Mouse (Mus musculus): ENCODE measurements at regions not wholly inside any gene's neighbourhood (a gene's known extent, or its start where the extent isn't known, plus 50 kb on each side); places are given as distances from the start of the nearest gene placed in this dataset.

DNA sequence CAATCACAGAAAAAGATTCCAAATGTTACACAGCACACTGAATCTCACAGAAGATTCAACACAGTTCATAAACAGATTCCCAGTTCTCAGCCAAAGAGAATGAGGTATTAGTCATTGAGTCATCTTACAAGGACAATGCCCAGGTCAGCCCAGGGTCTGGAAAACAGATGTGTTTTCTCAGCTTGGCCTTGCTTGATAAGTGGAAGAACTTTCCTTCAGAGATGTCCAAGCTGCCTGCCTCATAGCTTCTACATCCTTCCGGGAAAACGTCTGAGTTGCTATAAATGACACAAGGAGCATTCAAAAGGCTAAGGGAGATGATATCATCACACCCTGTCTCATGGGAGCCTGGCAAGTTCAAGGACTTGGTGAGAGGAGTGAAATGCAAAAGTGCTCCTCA, 139.9 kb upstream of the Pdzrn3 start:
- no peak for ATAC-seq
- TF ChIP-seq CTCF (IDR thresholded peaks at IDR 0.05; ENCODE audit: low read depth): no peak
- Histone ChIP-seq H3K4me1 (replicated peaks; ENCODE audit: control insufficient read depth, insufficient read depth, low read length) (no peaks in the 10 kb centered on the region), H3K9ac (ENCODE audit: low read depth, low read length) (no peak overlapping the region), H3K27ac (ENCODE audit: low read depth, low read length) (no peak overlapping the region), H3K27me3 (replicated peaks; ENCODE audit: control insufficient read depth, insufficient read depth, low read length) (no peaks in the 10 kb centered on the region), H3K36me3 (ENCODE audit: control insufficient read depth, insufficient read depth) (no peaks in the 10 kb centered on the region), H3K9me3 (ENCODE audit: control insufficient read depth) (no peaks in the 10 kb centered on the region), H3K4me2 (replicated peaks; ENCODE audit: low read depth) (no peak overlapping the region), H3K4me3 (ENCODE audit: low read depth, low read length) (no peak overlapping the region)
- WGBS: 59% methylated on average over 2 of the region's 2 CpGs

DNA sequence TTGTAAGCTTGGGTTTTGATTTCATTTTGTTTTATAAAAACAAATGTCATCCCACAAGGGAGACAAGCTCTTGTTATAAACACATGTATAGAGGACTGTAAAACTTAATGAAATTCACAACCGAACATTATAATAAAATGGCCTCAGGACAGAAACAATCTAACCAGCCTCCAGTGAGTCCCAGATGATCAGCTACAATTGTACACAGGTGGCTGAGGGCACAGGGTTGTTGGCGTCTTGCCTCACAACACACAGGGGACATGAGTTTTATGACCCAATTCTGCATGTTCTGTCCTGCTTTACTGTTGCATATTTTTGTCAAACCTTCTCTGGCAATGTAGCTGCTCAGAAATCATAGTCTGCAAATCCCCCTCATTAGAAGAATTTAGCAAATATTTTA, 136.0 kb upstream of the Pdzrn3 start:
- 80% methylated on average over 2 of the region's 2 CpGs for WGBS
- no peaks in the 10 kb centered on the region for H3K27me3 ChIP-seq (replicated peaks; ENCODE audit: control insufficient read depth, insufficient read depth, low read length)
- H3K9ac ChIP-seq (ENCODE audit: low read depth, low read length): no peak overlapping the region
- no peak for TF ChIP-seq CTCF (IDR thresholded peaks at IDR 0.05; ENCODE audit: low read depth)
- ATAC-seq: no peak
- no peak overlapping the region for H3K27ac ChIP-seq (ENCODE audit: low read depth, low read length)
- no peaks in the 10 kb centered on the region for H3K4me1 ChIP-seq (replicated peaks; ENCODE audit: control insufficient read depth, insufficient read depth, low read length)
- no peak overlapping the region for H3K4me2 ChIP-seq (replicated peaks; ENCODE audit: low read depth)
- H3K36me3 ChIP-seq (ENCODE audit: control insufficient read depth, insufficient read depth): no peaks in the 10 kb centered on the region
- no peak overlapping the region for H3K4me3 ChIP-seq (ENCODE audit: low read depth, low read length)
- no peaks in the 10 kb centered on the region for H3K9me3 ChIP-seq (ENCODE audit: control insufficient read depth)

DNA sequence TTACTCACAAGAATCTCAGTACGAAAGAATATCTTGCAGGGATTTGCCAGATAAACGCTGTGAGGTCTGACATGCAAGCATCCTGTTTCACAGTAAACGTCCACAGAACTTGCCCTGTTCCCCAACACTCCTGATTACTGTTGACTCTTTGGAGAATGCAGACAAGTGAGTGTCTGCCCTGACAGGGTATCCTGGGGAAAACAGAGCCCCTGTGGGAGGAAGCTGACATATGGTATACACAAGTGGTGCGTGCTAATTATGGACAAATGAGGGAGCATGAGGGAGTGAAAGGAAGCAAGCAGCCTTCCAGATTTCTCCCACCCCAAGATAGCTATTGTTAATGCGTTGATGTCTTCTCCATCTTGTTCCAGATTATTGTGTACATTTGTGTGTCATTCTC, 124.5 kb upstream of the Pdzrn3 start:
- no peaks in the 10 kb centered on the region for H3K27me3 ChIP-seq (replicated peaks; ENCODE audit: control insufficient read depth, insufficient read depth, low read length)

DNA sequence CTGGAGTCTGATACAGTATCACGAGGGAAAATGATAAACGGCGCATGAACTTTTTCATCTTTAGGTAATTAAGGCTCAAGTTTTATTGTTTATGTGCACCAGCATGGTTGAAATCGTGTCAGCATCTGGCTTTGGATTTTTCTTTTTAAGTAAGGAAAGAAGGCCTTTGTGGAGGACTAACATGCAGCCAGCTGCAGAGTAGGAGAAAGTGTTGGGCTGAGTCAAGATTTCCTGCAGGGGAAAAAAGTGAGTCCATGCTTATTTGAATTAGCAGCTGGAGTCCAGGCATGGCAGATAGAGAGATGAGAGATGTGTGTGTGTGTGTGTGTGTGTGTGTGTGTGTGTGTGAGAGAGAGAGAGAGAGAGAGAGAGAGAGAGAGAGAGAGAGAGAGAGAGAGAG, 124.0 kb upstream of the Pdzrn3 start:
- H3K9me3 ChIP-seq (ENCODE audit: control insufficient read depth): no peaks in the 10 kb centered on the region
- H3K4me1 ChIP-seq (replicated peaks; ENCODE audit: control insufficient read depth, insufficient read depth, low read length): no peaks in the 10 kb centered on the region
- no peak for ATAC-seq
- no peak overlapping the region for H3K4me3 ChIP-seq (ENCODE audit: low read depth, low read length)
- WGBS: 75% methylated on average over 4 of the region's 4 CpGs
- H3K4me2 ChIP-seq (replicated peaks; ENCODE audit: low read depth): no peak overlapping the region
- TF ChIP-seq CTCF (IDR thresholded peaks at IDR 0.05; ENCODE audit: low read depth): no peak
- no peaks in the 10 kb centered on the region for H3K27me3 ChIP-seq (replicated peaks; ENCODE audit: control insufficient read depth, insufficient read depth, low read length)
- no peak overlapping the region for H3K9ac ChIP-seq (ENCODE audit: low read depth, low read length)
- no peaks in the 10 kb centered on the region for H3K36me3 ChIP-seq (ENCODE audit: control insufficient read depth, insufficient read depth)
- H3K27ac ChIP-seq (ENCODE audit: low read depth, low read length): no peak overlapping the region

More for the DNA sequence above, 124.5 kb upstream of the Pdzrn3 start:
- no peak for TF ChIP-seq CTCF (IDR thresholded peaks at IDR 0.05; ENCODE audit: low read depth)
- Histone ChIP-seq H3K36me3 (ENCODE audit: control insufficient read depth, insufficient read depth) (no peaks in the 10 kb centered on the region), H3K9me3 (ENCODE audit: control insufficient read depth) (no peaks in the 10 kb centered on the region), H3K27ac (ENCODE audit: low read depth, low read length) (no peak overlapping the region), H3K4me3 (ENCODE audit: low read depth, low read length) (no peak overlapping the region), H3K9ac (ENCODE audit: low read depth, low read length) (no peak overlapping the region), H3K4me1 (replicated peaks; ENCODE audit: control insufficient read depth, insufficient read depth, low read length) (no peaks in the 10 kb centered on the region), H3K4me2 (replicated peaks; ENCODE audit: low read depth) (no peak overlapping the region)
- WGBS: 40% methylated on average over 5 of the region's 5 CpGs
- no peak for ATAC-seq

DNA sequence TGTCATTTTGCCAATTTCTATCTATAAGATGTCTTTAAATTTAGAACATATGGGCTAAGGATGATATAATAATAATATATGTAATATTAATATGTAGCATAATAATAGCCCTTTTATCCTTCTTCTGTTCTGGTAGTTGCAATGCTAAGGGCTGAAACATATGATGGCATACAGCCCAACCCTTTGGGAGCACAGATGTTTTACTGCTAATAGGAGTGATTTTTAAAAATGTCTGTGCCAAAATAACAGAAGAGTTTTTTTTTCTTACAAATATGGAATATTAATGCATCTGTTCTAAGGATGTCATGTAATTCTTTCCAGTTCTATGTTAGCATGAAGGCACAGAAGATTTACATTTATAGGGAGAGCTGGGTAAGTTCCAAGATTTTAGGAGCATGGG, 122.5 kb upstream of the Pdzrn3 start:
- no peak for TF ChIP-seq CTCF (IDR thresholded peaks at IDR 0.05; ENCODE audit: low read depth)
- H3K36me3 ChIP-seq (ENCODE audit: control insufficient read depth, insufficient read depth): no peaks in the 10 kb centered on the region
- H3K4me1 ChIP-seq (replicated peaks; ENCODE audit: control insufficient read depth, insufficient read depth, low read length): no peaks in the 10 kb centered on the region
- no peaks in the 10 kb centered on the region for H3K27me3 ChIP-seq (replicated peaks; ENCODE audit: control insufficient read depth, insufficient read depth, low read length)
- no peak overlapping the region for H3K4me3 ChIP-seq (ENCODE audit: low read depth, low read length)
- H3K9me3 ChIP-seq (ENCODE audit: control insufficient read depth): no peaks in the 10 kb centered on the region
- H3K27ac ChIP-seq (ENCODE audit: low read depth, low read length): no peak overlapping the region
- no peak overlapping the region for H3K9ac ChIP-seq (ENCODE audit: low read depth, low read length)
- no peak overlapping the region for H3K4me2 ChIP-seq (replicated peaks; ENCODE audit: low read depth)
- no peak for ATAC-seq

DNA sequence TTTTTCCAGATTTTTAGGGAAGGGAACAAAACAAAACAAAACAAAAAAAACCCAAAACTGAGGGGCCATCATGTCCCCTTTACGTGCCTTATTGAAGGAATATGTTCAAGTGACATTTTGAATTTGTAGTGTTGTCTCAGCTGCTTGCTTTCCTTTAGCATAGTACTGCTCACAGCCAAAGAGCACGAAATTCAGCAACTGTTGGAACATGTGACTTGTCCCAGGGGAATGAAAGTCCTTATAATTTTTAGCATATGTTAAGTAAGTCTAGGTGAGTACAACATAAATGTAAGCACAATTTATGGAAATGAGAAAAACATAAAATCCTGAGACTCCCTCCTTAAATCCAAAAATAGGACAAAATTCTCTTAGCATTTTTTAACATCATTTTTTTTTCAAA, 110.8 kb upstream of the Pdzrn3 start:
- Histone ChIP-seq H3K9me3 (ENCODE audit: control insufficient read depth) (no peaks in the 10 kb centered on the region), H3K27me3 (replicated peaks; ENCODE audit: control insufficient read depth, insufficient read depth, low read length) (no peaks in the 10 kb centered on the region), H3K4me1 (replicated peaks; ENCODE audit: control insufficient read depth, insufficient read depth, low read length) (no peaks in the 10 kb centered on the region), H3K4me2 (replicated peaks; ENCODE audit: low read depth) (no peak overlapping the region), H3K9ac (ENCODE audit: low read depth, low read length) (no peak overlapping the region), H3K36me3 (ENCODE audit: control insufficient read depth, insufficient read depth) (no peaks in the 10 kb centered on the region), H3K27ac (ENCODE audit: low read depth, low read length) (no peak overlapping the region), H3K4me3 (ENCODE audit: low read depth, low read length) (no peak overlapping the region)
- no peak for TF ChIP-seq CTCF (IDR thresholded peaks at IDR 0.05; ENCODE audit: low read depth)
- ATAC-seq: no peak
- 65% methylated on average over 2 of the region's 2 CpGs for WGBS

Measured in intestine, postnatal 0 days (tissue).